Mouse (Mus musculus) limb, embryonic 11.5 days (tissue): ENCODE results near the gene Repin1. TPM values are rescaled to one million over a fixed set of nuclear protein-coding genes. Genes with fewer than 3 reads are reported as not detected.

Source experiments
- ATAC-seq: fragments of 200-750 bp; cut with Nextera tagmentation; 2 replicates; pipeline ENCODE4 v1.8.0; 2017; ENCODE audit warnings: low read depth; ENCODE audit not compliant: insufficient number of reproducible peaks, low FRiP score, low TSS enrichment
- DNase-seq: peaks from one replicate; pipeline ENCODE4 v3.0.0-alpha.2; 2015; ENCODE audit warnings: low spot score
- H3K27ac ChIP-seq: fragments of 300-500 bp; sonication (generic); replicated peaks from 2 replicates; pipeline ENCODE4 v1.5.1; 2014; ENCODE audit warnings: low read depth, mild to moderate bottlenecking, low read length
- H3K27me3 ChIP-seq: fragments of 300-500 bp; sonication (generic); 2 replicates; pipeline ENCODE4 v1.6.1; 2014; ENCODE audit warnings: mild to moderate bottlenecking, low read length, mixed read lengths; ENCODE audit not compliant: control insufficient read depth, insufficient read depth
- H3K36me3 ChIP-seq: fragments of 300-500 bp; sonication (generic); 2 replicates; pipeline ENCODE4 v1.6.1; 2014; ENCODE audit warnings: mild to moderate bottlenecking, low read length, moderate library complexity, mixed read lengths; ENCODE audit not compliant: control insufficient read depth, insufficient read depth
- H3K4me1 ChIP-seq: fragments of 300-500 bp; sonication (generic); 2 replicates; pipeline ENCODE4 v1.6.1; 2014; ENCODE audit warnings: low read length, mixed read lengths; ENCODE audit not compliant: control insufficient read depth, insufficient read depth
- H3K4me2 ChIP-seq: fragments of 300-500 bp; sonication (generic); 2 replicates; pipeline ENCODE4 v1.6.1; 2014; ENCODE audit warnings: low read depth, mild to moderate bottlenecking, moderate library complexity; ENCODE audit not compliant: severe bottlenecking
- H3K4me3 ChIP-seq: fragments of 300-500 bp; sonication (generic); 2 replicates; pipeline ENCODE4 v1.5.1; 2014; ENCODE audit warnings: low read depth, low read length
- H3K9ac ChIP-seq: fragments of 300-500 bp; sonication (generic); 2 replicates; pipeline ENCODE4 v1.6.1; 2014; ENCODE audit warnings: mild to moderate bottlenecking, low read length
- H3K9me3 ChIP-seq: fragments of 300-500 bp; sonication (generic); 2 replicates; pipeline ENCODE4 v1.6.1; 2016; ENCODE audit warnings: low read length; ENCODE audit not compliant: control insufficient read depth
- WGBS: fragments of 180-500 bp; shearing (Covaris S2); extraction: QIAGEN DNeasy Blood & Tissue Kit; methylation state at CpG from one replicate; pipeline ENCODE4 v1.1.7; 2014; 5-methylcytosine and 5-hydroxymethylcytosine counted together
- polyA plus RNA-seq: library from polyadenylated mRNA; unstranded; fragments of >200 nt; fragmentation: Nextera tagmentation; extraction: Ambion mirVana; gene quantifications from 2 replicates; pipeline ENCODE4 v1.2.1, GENCODE M21; 2014

The Repin1 gene
- 42.8 and 46.1 TPM in 2 replicates for polyA plus RNA-seq

GRCm38 (mm10) chr6:48593158-48594042 is at the start of gene Repin1, which contains the start of gene Gm44965:
Repin1 (plus strand) TSS chr6:48593883.
Gm44965 (plus strand) TSS chr6:48593941.
- ATAC-seq (peak; percentile 91), DNase-seq (peak; percentile 94)
- H3K27ac ChIP-seq, result peak within 1 kb of the TSS; percentile 82
- H3K9ac ChIP-seq, result peak within 1 kb of the TSS; percentile 91
- H3K4me2 ChIP-seq, result peak within 1 kb of the TSS; percentile 76
- peaks cover 20% of the 10 kb centered on the region for H3K9me3 ChIP-seq
- peaks cover 12% of the 10 kb centered on the region for H3K4me1 ChIP-seq
- WGBS, result 6% methylated on average over 42 of the region's 45 CpGs
- H3K27me3 ChIP-seq, result no peaks in the 10 kb centered on the region
- peak within 1 kb of the TSS; percentile 86 for H3K4me3 ChIP-seq
- H3K36me3 ChIP-seq, result peaks cover 25% of the 10 kb centered on the region

- Histone ChIP-seq H3K9ac (no peak overlapping the region), H3K4me1 (peaks cover 25% of the 10 kb centered on the region), H3K27me3 (no peaks in the 10 kb centered on the region), H3K4me3 (no peak overlapping the region), H3K4me2 (no peak overlapping the region), H3K27ac (no peak overlapping the region), H3K36me3 (no peaks in the 10 kb centered on the region), H3K9me3 (no peaks in the 10 kb centered on the region)
- DNase-seq (no peak), ATAC-seq (no peak)
- WGBS, result 80% methylated on average over 5 of the region's 5 CpGs
Observed at GRCm38 (mm10) chr6:48545251-48545650, 48.4 kb upstream of the Repin1 start.

GRCm38 (mm10) chr6:48546271-48546670 is 47.4 kb upstream of the Repin1 start:
- Histone ChIP-seq H3K36me3 (no peaks in the 10 kb centered on the region), H3K9ac (no peak overlapping the region), H3K4me1 (peaks cover 17% of the 10 kb centered on the region), H3K4me2 (no peak overlapping the region), H3K9me3 (no peaks in the 10 kb centered on the region), H3K27me3 (no peaks in the 10 kb centered on the region), H3K4me3 (no peak overlapping the region), H3K27ac (no peak overlapping the region)
- 54% methylated on average over 1 of the region's 1 CpGs for WGBS
- ATAC-seq (no peak), DNase-seq (peak; percentile 38)

GRCm38 (mm10) chr6:48546858-48547257 is 46.8 kb upstream of the Repin1 start:
- Histone ChIP-seq H3K4me2 (no peak overlapping the region), H3K9ac (no peak overlapping the region), H3K4me1 (peaks cover 12% of the 10 kb centered on the region), H3K36me3 (no peaks in the 10 kb centered on the region), H3K27ac (no peak overlapping the region), H3K9me3 (no peaks in the 10 kb centered on the region), H3K27me3 (no peaks in the 10 kb centered on the region), H3K4me3 (no peak overlapping the region)
- no peak for ATAC-seq
- 58% methylated on average over 4 of the region's 4 CpGs for WGBS
- no peak for DNase-seq

DNA sequence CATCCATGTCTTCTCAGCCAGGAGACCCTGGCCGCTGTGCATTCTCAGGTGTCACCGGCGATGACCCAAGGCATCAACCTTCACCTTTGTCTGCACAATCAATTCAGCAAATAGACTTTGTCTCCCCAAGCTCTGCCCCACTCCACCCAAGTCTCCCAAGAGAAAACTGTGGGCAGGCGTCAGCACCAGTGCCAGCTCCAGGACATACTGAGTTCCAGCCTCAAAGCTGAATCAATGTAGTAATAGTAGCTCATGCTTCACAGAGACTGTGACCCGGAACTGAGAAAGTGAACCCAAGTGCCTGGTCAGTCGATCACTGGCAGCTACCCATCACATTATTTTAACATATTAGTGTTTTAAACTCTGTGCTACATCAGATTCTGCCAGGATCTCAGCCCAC is 45.4 kb upstream of the Repin1 start:
- H3K4me3 ChIP-seq, result no peak overlapping the region
- H3K36me3 ChIP-seq, result no peaks in the 10 kb centered on the region
- no peak overlapping the region for H3K27ac ChIP-seq
- 85% methylated on average over 6 of the region's 6 CpGs for WGBS
- H3K27me3 ChIP-seq, result no peaks in the 10 kb centered on the region
- ATAC-seq (no peak), DNase-seq (no peak)
- H3K4me1 ChIP-seq, result no peaks in the 10 kb centered on the region
- no peak overlapping the region for H3K9ac ChIP-seq
- H3K4me2 ChIP-seq, result no peak overlapping the region
- H3K9me3 ChIP-seq, result no peaks in the 10 kb centered on the region

DNA sequence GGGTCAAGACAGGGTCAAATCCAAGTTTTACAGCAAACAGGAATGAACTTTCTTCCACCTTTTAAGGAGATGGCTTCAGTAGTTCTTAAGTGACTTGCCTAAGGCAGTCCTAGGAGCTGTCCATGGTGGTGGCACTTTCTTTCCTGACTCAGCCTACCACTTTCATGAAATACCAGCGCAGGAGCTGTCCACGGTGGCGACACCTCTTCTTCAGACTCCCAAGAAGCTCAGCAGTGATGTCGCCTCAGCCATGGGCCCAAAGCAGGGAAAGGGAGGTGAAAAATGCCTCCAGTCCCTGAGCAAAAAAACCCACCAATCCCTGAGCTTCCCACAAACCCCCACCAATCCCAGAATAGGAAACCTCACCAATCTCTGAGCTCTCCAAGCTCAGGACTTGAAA is 40.8 kb upstream of the Repin1 start:
- ATAC-seq (no peak), DNase-seq (peak; percentile 57)
- 47% methylated on average over 4 of the region's 4 CpGs for WGBS
- H3K4me2 ChIP-seq, result no peak overlapping the region
- H3K4me1 ChIP-seq, result peaks cover 3% of the 10 kb centered on the region; the same call in 1 of the 2 replicates
- no peak overlapping the region for H3K27ac ChIP-seq
- no peaks in the 10 kb centered on the region for H3K36me3 ChIP-seq
- no peak overlapping the region for H3K4me3 ChIP-seq
- H3K9ac ChIP-seq, result no peak overlapping the region
- H3K9me3 ChIP-seq, result no peaks in the 10 kb centered on the region
- H3K27me3 ChIP-seq, result no peaks in the 10 kb centered on the region

GRCm38 (mm10) chr6:48553819-48554218 is 39.9 kb upstream of the Repin1 start:
- Histone ChIP-seq H3K4me1 (peaks cover 3% of the 10 kb centered on the region; the same call in 1 of the 2 replicates), H3K27ac (peak overlapping the region; percentile 93; the same call in 1 of the 2 replicates), H3K36me3 (no peaks in the 10 kb centered on the region), H3K9me3 (no peaks in the 10 kb centered on the region), H3K27me3 (no peaks in the 10 kb centered on the region), H3K4me2 (peak overlapping the region; percentile 68), H3K9ac (peak overlapping the region; percentile 76), H3K4me3 (peak overlapping the region; percentile 32; the same call in 1 of the 2 replicates)
- WGBS, result 82% methylated on average over 4 of the region's 4 CpGs
- ATAC-seq, result no peak
- no peak for DNase-seq

DNA sequence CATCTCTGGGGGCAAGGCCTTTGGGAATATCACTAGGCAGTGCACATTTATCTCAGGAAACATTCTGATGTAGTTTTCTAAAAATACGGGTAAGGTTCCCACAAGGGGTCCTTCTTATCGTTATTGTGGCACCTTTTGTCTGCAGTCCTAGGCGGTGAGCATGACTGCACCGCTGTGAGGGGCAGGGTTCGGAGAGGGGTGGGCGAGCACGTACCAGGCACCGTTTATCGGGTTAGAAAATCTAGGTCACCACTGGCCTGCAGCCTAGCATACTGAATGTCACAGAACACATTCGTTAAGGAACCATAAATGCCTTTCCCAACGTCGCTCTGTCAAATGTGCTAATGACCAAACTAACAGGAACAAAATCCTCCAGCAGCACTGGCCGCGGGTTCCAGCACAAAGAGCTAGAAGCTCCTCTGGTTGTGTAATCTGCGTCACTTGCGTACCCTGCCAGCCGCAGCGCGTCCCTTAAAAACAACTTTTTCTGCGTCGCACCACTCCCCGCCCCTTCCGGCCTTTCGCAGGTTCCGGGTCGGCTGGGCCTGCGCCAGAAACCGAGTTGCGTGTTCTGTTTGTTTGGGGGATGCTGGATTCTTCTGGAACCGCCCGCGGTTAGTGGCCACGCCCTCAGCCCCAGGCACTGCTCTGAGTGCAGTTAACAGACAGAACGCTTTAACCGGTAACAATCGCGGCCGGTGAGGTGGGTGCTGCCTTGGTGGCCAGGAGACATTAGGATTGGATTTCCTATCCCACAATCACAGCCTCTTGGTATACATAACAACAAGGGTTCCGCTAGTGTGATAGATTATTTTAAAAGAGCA is 39.2 kb upstream of the Repin1 start, which contains the start of gene Lrrc61:
Gene Lrrc61 (plus strand): TSS at position 517 of the 824 bp plus-strand sequence.
- peak within 1 kb of the TSS; percentile 68 for H3K4me2 ChIP-seq
- H3K27me3 ChIP-seq, result no peaks in the 10 kb centered on the region
- peak within 1 kb of the TSS; percentile 76 for H3K9ac ChIP-seq
- 3% methylated on average over 39 of the region's 39 CpGs for WGBS
- peaks cover 3% of the 10 kb centered on the region; the same call in 1 of the 2 replicates for H3K4me1 ChIP-seq
- ATAC-seq (peak; percentile 89), DNase-seq (peak; percentile 93)
- H3K4me3 ChIP-seq, result peak within 1 kb of the TSS; percentile 32
- no peaks in the 10 kb centered on the region for H3K36me3 ChIP-seq
- H3K9me3 ChIP-seq, result no peaks in the 10 kb centered on the region
- peak within 1 kb of the TSS; percentile 93 for H3K27ac ChIP-seq
